Mouse (Mus musculus) liver, embryonic 14.5 days (tissue): ENCODE measurements around the gene Slc6a15. TPM values are rescaled to one million over a fixed set of nuclear protein-coding genes. Genes with fewer than 3 reads are reported as not detected.
A peak's percentile ranks its signal among the peaks of the same experiment; 100 is the strongest.

Source experiments
- ATAC-seq: fragments of 200-750 bp; cut with Nextera tagmentation; 2 replicates; pipeline ENCODE4 v1.8.0; 2017; ENCODE audit warnings: moderate number of reproducible peaks, mild to moderate bottlenecking, moderate library complexity; ENCODE audit not compliant: insufficient read depth
- DNase-seq, 3 experiments: peaks; one replicate each; pipeline ENCODE4 v3.0.0-alpha.2; 2012 to 2013; ENCODE audit warnings: low read depth in 3 of 3, low spot score in 3 of 3
- H3K27ac ChIP-seq: fragments of 300-500 bp; sonication (generic); 2 replicates; pipeline ENCODE4 v1.5.1; 2014; ENCODE audit warnings: moderate library complexity, mild to moderate bottlenecking, control low read depth, inconsistent platforms
- H3K27me3 ChIP-seq: fragments of 300-500 bp; sonication (generic); 2 replicates; pipeline ENCODE4 v1.6.1; 2014; ENCODE audit warnings: mild to moderate bottlenecking, low read length, moderate library complexity; ENCODE audit not compliant: control insufficient read depth, insufficient read depth
- H3K36me3 ChIP-seq: fragments of 300-500 bp; sonication (generic); replicated peaks from 2 replicates; pipeline ENCODE4 v1.6.1; 2014; ENCODE audit warnings: low read depth; ENCODE audit not compliant: control insufficient read depth, insufficient read depth
- H3K4me1 ChIP-seq, 2 experiments: fragments of 200-500 bp in 1 of 2; fragments of 300-500 bp in 1 of 2; sonication (generic) in 1 of 2; replicated peaks; 2 replicates each; pipeline ENCODE4 v1.6.1; 2012 to 2014; ENCODE audit warnings: antibody characterized with exemption in 1 of 2, inconsistent platforms in 1 of 2, low read length in 1 of 2; ENCODE audit not compliant: control insufficient read depth in 2 of 2, insufficient read depth in 2 of 2
- H3K4me2 ChIP-seq: fragments of 300-500 bp; sonication (generic); 2 replicates; pipeline ENCODE4 v1.6.1; 2014; ENCODE audit warnings: low read depth, mild to moderate bottlenecking, control low read depth, moderate library complexity
- H3K4me3 ChIP-seq, 2 experiments: fragments of 200-500 bp in 1 of 2; fragments of 300-500 bp in 1 of 2; sonication (generic) in 1 of 2; 2 replicates each; pipeline ENCODE4 v1.5.1; 2012 to 2014; ENCODE audit warnings: low read depth in 2 of 2, low read length in 2 of 2, mild to moderate bottlenecking in 2 of 2, control low read depth in 1 of 2, inconsistent platforms in 1 of 2, moderate library complexity in 1 of 2; ENCODE audit not compliant: insufficient read depth in 1 of 2
- H3K9ac ChIP-seq: fragments of 300-500 bp; sonication (generic); replicated peaks from 2 replicates; pipeline ENCODE4 v1.6.1; 2014; ENCODE audit warnings: mild to moderate bottlenecking, control low read depth, moderate library complexity
- H3K9me3 ChIP-seq: fragments of 300-500 bp; sonication (generic); 2 replicates; pipeline ENCODE4 v1.6.1; 2016; ENCODE audit warnings: low read length, mixed read lengths; ENCODE audit not compliant: control insufficient read depth
- CTCF ChIP-seq: IDR thresholded peaks from 2 replicates; pipeline ENCODE4 v1.5.1; 2016; ENCODE audit warnings: antibody characterized with exemption, low read depth, control low read depth
- EP300 ChIP-seq: IDR thresholded peaks from 2 replicates; pipeline ENCODE4 v1.6.1; 2016; ENCODE audit warnings: antibody characterized with exemption, low read depth
- WGBS: fragments of 180-500 bp; shearing (Covaris S2); extraction: QIAGEN DNeasy Blood & Tissue Kit; methylation state at CpG from one replicate; pipeline ENCODE4 v1.1.7; 2014; ENCODE audit not compliant: insufficient replicate concordance; 5-methylcytosine and 5-hydroxymethylcytosine counted together
- polyA plus RNA-seq, 2 experiments: library from polyadenylated mRNA; depleted of rRNA in 1 of 2; stranded (reverse) in 1 of 2; unstranded in 1 of 2; fragments of >200 nt; fragmentation: Nextera tagmentation in 1 of 2; extraction: Ambion mirVana in 1 of 2; gene quantifications; 2 replicates each; pipeline versions ENCODE4 v1.2.1 to v1.2.3; 2012 to 2014

Slc6a15 gene
- polyA plus RNA-seq, 2 experiments, result 0.03 TPM; not detected in 1

- Histone ChIP-seq H3K27me3 (no peaks in the 10 kb centered on the region), H3K4me3 (no peak overlapping the region), H3K4me2 (no peak overlapping the region), H3K9ac (no peak overlapping the region), H3K9me3 (no peaks in the 10 kb centered on the region), H3K36me3 (no peaks in the 10 kb centered on the region), H3K4me1 (no peaks in the 10 kb centered on the region), H3K27ac (no peak overlapping the region)
- WGBS, result 58% methylated on average over 2 of the region's 2 CpGs
- DNase-seq (no peak), ATAC-seq (no peak)
- TF ChIP-seq EP300 (no peak), CTCF (no peak)
Observed at GRCm38 (mm10) chr10:103442588-103442987, 75.0 kb downstream of the Slc6a15 start.

- ATAC-seq (no peak), DNase-seq (peak; percentile 4 to 11 (median 5))
- Histone ChIP-seq H3K36me3 (no peaks in the 10 kb centered on the region), H3K9ac (no peak overlapping the region), H3K4me1 (no peaks in the 10 kb centered on the region), H3K27me3 (no peaks in the 10 kb centered on the region), H3K27ac (no peak overlapping the region), H3K4me2 (no peak overlapping the region), H3K4me3 (no peak overlapping the region), H3K9me3 (no peaks in the 10 kb centered on the region)
- 22% methylated on average over 3 of the region's 3 CpGs for WGBS
- TF ChIP-seq CTCF (peak; percentile 47; the same call in 1 of the 2 replicates), EP300 (no peak)
Observed at GRCm38 (mm10) chr10:103443070-103443469, 75.5 kb downstream of the Slc6a15 start.

- Histone ChIP-seq H3K4me1 (no peaks in the 10 kb centered on the region), H3K9ac (no peak overlapping the region), H3K36me3 (no peaks in the 10 kb centered on the region), H3K4me3 (no peak overlapping the region), H3K27ac (no peak overlapping the region), H3K4me2 (no peak overlapping the region), H3K9me3 (no peaks in the 10 kb centered on the region), H3K27me3 (no peaks in the 10 kb centered on the region)
- WGBS, result 56% methylated on average over 2 of the region's 2 CpGs
- ATAC-seq (no peak), DNase-seq (no peak)
- TF ChIP-seq CTCF, result no peak
Observed at GRCm38 (mm10) chr10:103448340-103448739, 80.8 kb downstream of the Slc6a15 start.

- Histone ChIP-seq H3K4me2 (no peak overlapping the region), H3K9ac (no peak overlapping the region), H3K36me3 (no peaks in the 10 kb centered on the region), H3K4me3 (no peak overlapping the region), H3K9me3 (no peaks in the 10 kb centered on the region), H3K27me3 (no peaks in the 10 kb centered on the region), H3K4me1 (no peaks in the 10 kb centered on the region), H3K27ac (no peak overlapping the region)
- ATAC-seq (no peak), DNase-seq (no peak)
- no peak for TF ChIP-seq EP300
- no peak for TF ChIP-seq CTCF
- WGBS, result 69% methylated on average over 1 of the region's 1 CpGs
Observed at GRCm38 (mm10) chr10:103457896-103458295, 90.3 kb downstream of the Slc6a15 start.

Other genes with a start within 250 kb of the Slc6a15 start
- not detected in 2 replicates for gene Lrriq1, start 131.5 kb upstream of the Slc6a15 start, polyA plus RNA-seq (2012; rRNA removed)
- gene Lrriq1, start 131.5 kb upstream of the Slc6a15 start, polyA plus RNA-seq (2014; fragmentation: Nextera tagmentation; extraction: Ambion mirVana), result not detected in 2 replicates